Mouse (Mus musculus): ENCODE results near the gene Osbpl9. TPM values are rescaled to one million over a fixed set of nuclear protein-coding genes. Genes with fewer than 3 reads are reported as not detected.

Gene Osbpl9
- 10 to 100 TPM; 56.2 to 59.7 TPM for total RNA-seq (2021)
- long read RNA-seq, experiment 1, transcript Osbpl9-219 (24 exons, 2,903 nt): minor isoform, 5 of 35 reads
- long read RNA-seq, experiment 1, transcript Osbpl9-218 (23 exons, 2,408 nt): major isoform, 12 of 35 reads
- long read RNA-seq, experiment 1, partial matches to known transcripts: 7 of 35 reads
- long read RNA-seq, experiment 1, other reads (novel, unspliced or antisense): 7 of 35 reads
- long read RNA-seq, experiment 2, transcript Osbpl9-219 (24 exons, 2,903 nt): minor isoform, 7 of 54 reads
- long read RNA-seq, experiment 2, transcript Osbpl9-218 (23 exons, 2,408 nt): major isoform, 17 of 54 reads
- long read RNA-seq, experiment 2, partial matches to known transcripts: 4 of 54 reads
- long read RNA-seq, experiment 2, other reads (novel, unspliced or antisense): 16 of 54 reads

DNA sequence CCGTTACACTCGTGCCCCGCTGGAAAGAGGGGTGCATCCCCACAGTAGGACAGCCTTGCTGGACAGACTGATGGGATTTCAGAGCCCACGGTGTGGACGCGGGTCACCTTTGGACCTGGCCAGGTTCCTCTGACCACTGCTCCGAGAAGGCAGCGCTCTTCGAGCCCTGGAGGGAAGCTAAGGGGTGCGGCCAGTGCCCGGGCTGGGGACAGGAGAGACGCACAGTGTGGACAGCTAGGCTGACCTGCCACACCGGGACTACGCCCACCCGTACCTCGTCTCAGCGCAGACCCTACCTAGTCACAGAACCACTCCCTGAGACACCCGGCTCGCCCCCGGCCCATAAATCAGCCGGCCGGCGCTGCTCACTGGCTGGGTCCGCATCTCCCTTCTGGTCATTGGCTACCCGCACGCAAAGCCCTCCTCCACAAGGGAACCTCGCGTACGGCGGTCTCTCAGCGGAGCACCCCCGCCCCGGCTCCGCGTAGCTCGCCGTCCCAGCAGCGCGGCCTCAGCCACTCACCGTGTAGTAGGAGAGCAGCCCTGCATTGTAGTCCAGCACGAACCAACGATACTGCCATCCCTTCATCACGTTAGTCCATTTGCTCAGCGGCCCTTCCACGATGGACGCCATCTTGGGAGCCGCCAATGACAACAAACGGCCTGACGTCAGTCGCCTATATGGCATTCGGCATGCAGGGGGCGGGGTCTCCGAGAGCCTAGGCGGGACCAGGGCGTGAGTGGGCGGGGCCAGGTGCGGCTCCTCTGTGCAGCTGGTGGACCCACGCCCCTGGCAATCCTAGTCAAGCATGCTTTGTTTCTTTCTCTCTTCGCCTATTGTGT is at the start of gene Osbpl9:
Osbpl9 (minus strand) TSS at position 691 of the 843 bp plus-strand sequence.
- peak; percentile 97 to 98 for DNase-seq (ENCODE audit: low spot score in 2 of 2)

DNA sequence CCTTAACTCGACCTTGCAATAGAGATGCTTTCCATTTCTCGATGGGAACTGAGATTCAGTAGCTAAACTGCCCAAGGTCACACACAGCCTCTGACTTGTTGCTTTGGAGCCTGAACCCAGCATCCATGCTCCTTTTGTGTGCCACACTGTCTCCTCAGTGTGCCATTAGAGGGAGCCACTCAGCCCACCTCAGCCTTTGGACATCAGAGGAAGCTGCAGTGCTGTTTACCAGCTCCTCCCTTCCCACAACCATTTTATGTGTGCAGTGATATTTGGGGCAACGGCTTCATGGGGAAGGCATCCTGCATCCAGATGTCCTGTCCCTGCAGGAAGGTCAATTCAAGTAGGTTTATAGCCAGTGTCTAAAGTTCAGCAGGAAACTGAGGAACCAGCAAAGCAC is 49.5 kb upstream of the Osbpl9 start:
- DNase-seq (ENCODE audit: low spot score in 2 of 2): peak in 1 of 2 experiments; percentile 15

DNA sequence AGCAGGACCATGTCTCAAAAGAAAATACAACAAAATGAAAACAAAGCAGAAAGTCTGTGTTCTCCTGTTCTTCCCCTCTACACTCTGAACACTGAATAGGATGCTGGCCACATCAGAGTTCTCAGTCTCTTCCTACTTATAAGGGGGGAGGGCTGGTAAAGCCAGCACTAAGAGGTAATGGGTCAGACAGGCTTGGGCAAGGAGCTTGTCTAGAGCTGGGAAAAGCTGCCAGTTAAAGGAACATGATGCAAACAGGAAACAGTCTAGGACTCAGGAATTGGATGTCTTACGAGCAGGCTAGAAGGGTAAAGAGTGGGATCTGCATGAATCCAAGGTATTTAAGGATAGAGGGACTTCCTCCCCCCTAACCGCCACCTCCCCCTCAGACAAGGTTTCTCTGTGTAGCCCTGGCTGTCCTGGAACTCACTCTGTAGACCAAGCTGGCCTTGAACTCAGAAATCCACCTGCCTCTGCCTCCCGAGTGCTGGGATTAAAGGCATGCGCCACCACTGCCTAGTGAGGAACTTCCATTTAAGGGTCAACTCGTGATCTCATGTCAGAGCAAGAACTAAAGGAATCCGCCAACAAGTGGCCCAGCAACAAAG is 43.0 kb upstream of the Osbpl9 start:
- DNase-seq (ENCODE audit: low spot score in 2 of 2): no peak

DNA sequence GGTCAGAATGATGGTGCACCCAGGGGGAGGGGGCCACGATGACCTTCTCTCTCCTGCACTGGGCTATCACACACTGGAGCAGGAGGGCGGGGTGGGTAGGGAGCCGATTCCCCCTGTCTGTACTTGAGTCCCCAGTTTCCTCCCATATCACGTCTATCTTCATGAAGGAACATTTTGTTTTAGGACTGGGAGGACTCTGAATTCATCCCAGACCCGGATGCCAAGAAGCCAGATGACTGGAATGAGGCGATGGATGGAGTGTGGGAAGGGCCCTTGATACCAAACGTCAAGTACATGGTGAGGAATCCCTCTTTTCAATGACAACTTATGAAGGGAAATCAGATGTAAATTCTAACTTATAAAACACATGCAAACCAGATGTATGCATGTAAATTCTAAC is 42.4 kb upstream of the Osbpl9 start:
- no peak for DNase-seq (ENCODE audit: low spot score in 2 of 2)

DNA sequence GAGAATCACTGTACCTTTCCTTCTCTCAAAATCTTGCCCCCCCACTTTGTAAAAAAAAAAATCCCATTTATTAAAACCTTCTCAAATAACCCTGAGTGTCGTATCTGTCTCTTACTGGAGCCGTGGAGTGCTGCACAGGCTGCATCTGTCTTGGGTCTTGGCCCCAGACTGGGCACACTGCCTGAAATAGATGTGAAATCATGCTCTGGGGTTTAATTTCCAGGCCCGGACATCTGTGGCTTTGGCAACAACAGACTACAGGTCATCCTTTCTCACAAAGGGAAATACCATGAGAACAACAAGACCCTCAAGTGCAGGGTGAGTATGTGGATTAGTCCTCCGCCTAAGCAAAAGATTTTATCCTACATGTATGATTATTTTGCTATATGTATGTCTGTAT is 39.9 kb upstream of the Osbpl9 start:
- DNase-seq (ENCODE audit: low spot score in 2 of 2): no peak

DNA sequence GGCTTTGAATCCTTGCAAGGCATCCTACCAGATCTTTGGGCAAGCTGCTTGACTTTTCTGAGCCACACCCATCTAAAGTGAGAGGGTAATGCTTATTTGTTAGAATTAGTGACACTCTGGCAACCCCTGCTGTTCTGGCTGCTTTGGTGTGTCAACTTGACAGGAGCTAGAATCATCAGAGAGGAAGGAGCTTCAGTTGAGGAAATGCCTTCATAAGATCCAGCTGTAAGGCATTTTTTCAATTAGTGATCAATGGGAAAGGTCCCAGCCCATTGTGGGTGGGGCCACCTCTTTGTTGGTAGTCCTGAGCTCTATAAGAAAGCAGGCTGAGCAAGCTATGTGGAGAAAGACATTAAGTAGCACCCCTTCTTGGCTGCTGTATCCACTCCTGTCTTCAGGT is 39.1 kb upstream of the Osbpl9 start:
- DNase-seq (ENCODE audit: low spot score in 2 of 2): no peak

DNA sequence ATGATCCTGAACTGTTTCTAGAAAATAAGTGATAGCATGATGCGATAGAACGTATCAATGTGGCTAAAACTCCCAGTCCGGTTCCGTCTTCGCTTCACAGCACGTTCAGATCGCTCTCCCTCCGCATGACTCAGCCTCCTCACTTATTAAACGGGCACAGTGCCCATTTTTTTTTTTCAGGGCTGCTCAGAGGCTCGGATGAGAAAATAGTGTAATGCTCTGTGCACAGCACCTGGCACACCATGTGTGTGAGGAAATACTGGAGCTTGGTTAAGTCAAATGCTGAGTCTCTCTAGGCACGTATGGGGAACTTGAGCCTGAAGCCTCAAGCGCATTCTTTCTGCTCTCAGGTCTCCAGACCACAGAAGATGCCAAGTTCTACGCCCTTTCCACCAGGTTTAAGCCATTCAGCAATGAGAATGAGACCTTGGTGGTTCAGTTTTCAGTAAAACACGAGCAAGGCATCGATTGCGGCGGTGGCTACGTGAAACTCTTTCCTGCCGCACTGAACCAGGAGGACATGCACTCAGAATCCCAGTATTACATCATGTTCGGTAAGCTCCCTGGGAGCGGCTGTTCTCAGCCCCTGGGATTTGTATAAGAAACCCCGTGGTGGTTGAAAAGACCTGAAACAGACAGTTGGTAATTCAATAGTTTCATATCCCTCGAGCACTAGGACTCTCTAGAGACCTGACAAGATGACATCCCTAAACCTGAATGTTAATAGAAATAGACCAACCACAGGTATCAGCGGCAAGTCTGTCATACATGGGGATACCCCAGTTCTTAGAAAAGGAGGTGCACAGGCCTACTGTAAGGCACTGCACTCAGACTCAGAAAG is 36.6 kb upstream of the Osbpl9 start:
- DNase-seq (ENCODE audit: low spot score in 2 of 2): peak; percentile 24 to 48

DNA sequence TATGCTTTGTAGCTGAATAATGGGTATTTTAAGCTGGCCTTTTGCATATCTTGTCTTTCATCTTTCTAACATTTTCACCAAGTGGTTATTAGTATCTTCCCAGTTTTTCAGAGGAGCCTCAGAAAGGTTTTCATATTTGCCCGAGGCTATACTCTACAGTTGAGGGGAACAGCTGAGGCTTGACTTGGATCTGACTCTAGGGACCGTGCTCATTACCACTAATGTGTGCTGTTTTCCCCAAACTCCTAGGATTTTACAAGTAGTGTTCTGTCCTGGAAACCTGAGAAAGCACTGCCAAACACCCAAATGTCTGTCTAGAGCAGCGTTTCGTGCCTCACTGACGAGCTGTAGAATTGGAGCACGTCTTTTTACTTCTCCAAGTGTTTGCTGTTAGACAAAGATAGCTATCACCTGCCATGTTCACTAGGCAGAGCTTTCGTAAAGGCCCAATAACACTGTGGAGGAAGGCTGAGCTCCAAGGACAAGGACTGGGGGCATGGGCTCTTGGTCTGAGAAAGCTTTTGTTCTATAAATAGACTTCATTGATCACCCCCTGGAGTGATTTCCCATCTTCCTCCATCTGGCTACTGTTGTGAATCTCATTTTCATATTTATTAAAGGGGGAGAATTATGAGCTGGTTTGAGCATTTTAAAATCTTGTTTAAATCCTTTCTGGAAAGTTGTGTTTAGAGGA is 34.3 kb upstream of the Osbpl9 start:
- DNase-seq (ENCODE audit: low spot score in 2 of 2): no peak

DNA sequence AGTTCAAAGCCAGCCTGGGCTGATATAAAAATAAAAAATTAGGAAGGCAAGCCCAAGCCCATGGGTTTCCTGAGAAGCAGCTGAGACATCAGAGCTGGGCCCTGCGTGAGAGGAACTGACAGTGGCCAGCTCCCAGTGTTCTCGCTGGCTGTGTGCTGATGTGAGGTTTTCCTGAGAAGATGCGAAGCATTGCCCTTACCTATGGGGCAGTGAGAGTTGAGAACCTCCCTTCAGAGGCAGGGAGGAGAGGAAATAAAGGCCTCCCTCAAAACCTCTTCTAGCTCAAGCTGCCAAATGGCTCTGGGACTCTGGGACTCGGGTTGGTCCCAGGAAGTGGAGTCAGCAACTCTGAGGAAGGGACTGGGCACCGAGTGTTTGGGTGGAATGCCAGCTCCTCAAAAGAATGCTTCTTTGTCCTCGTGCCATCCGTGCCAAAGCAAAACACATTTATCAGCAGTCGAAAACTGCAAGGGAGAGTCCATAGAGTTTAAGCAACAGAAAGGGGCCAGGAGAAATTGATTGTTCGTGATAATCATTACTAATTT is 32.8 kb upstream of the Osbpl9 start:
- peak in 1 of 2 experiments; percentile 44 for DNase-seq (ENCODE audit: low spot score in 2 of 2)

DNA sequence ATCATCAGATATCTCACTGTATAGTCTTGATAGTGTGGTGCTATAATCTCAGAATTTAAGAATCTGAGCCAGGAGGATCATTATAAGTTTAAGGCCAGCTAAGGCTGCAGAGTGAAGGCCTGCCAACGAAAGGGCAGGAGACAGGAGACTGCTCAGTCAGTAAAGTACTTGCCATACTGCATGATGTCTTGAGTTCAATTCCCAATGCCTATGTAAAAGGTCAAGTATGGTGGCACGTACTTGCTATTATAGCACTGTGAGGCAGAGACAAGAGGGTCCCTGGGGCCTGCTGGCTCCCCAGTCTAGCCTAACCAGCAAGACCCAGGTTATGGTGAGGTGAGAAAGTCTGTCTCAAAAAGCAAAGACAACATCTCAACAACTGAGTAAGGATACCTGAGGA is 32.1 kb upstream of the Osbpl9 start, which contains the start of gene Calr4:
Calr4 (plus strand) TSS at position 301 of the 400 bp plus-strand sequence.
- no peak for DNase-seq (ENCODE audit: low spot score in 2 of 2)

DNA sequence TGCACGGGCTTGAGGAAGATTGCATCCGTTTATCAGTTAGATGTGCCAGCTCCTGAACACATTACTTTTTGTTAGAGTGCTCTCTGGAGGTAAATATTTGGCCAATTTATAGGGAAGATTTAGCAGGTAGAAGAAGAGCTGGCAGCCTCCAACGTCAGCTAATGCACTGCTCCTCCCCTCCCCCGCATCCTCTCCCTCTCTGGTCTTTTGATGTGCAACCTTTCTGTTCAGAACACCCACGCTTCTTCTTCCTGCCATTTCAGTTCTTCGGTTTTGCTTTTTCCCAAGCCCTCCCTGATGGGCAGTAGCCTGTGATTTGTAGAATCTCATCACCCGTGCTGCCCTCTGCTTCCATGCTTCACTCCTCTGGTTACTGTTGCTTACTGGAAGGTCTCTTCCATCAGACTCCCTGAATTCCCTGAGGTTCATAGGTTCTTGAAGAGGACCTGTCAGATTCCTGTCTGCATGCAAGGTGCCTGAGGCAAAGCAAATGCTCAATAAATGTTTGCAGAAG is 27.8 kb upstream of the Osbpl9 start:
- DNase-seq (ENCODE audit: low spot score in 2 of 2): no peak

DNA sequence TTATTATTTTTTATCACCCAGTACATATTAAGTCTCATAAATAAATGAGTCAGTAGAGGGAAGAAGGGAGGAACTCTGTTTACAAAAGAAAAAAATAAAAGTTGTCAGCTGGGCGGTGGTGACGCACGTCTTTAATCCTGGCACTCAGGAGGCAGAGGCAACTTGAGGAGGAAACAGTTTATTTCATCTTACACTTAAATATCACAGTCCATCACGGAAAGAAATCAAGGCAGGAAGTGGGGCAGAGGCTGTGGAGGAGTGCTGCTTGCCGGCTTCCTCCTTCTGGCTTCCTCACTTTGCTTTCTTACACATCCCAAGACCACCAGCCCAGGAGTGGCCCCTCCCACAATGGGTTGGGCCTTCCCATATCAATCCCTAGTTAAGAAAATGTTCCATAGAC is 24.0 kb upstream of the Osbpl9 start:
- DNase-seq (ENCODE audit: low spot score in 2 of 2): no peak

DNA sequence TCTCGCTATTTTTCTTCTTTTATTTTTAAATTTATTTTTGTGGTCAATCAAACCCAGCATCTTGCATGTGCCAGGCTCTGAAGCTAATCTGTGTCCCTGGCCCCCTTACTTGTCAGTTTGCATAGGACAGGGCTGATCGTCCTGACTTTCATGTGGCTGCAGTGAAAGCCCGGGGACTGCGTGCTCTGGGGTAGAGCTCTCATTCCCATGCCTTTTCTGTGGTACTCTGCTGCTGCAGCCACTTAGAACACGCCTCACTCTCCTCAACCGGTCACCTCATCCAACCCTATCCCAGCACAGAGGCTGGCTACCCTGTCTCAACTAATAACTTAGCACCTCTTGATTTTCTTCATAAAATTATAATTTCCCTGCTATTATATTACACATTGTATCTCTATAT is 23.5 kb upstream of the Osbpl9 start:
- DNase-seq (ENCODE audit: low spot score in 2 of 2): no peak

DNA sequence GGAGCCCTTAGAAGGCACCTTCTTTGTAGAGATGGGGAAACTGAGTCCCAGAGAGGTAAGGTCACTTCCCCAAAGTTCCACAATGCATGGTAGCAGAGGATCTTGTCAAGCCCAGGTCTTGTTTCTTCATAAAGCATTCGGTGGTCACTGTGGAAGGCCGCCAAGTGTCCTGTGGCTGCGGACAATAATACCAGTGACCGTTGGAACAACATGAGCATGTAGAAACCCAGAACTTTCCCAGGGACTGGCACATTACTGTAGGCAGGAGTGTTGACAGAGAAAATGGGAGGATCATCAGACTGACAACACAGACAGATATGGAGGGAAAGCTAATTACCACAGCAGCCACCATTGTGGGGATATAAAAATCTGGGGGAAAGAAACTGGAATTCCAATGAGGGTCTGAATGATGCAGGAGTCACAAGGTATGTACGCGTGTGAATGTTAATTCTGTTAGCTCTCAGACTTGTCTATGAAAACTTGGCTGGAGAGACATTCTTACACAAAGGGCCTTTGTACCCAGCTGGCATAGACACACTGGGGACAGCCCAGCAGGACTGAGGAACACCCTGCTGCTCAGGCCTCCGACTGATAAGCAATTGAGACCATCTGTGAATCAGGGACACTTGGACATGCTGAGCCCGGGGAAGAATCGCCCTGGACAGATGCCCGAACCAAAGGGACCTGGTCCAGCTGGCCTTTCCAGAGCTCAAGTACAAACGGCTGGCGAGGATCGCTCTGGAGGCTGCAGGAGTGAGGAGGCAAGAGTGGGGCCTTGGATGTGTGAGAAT is 22.9 kb upstream of the Osbpl9 start:
- peak; percentile 83 to 95 for DNase-seq (ENCODE audit: low spot score in 2 of 2)

DNA sequence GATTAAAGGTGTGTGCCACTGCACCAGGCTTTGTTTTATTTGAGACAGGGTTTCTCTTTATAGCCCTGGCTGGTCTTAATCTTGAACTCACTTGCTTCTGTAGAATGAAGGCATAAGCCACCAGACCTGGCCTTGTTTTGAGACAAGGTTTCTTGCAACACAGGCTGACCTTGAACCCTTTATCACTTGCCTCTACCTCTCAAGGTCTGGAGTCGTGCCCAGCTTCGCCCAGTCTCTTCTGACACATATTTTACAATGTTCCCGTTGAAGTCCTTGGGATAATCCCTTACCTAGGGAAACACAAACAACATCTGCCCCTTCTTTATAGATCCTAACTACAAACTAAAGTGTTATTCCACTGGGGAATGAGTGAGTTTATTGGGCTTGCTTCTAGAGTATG is 19.9 kb upstream of the Osbpl9 start:
- no peak for DNase-seq (ENCODE audit: low spot score in 2 of 2)

DNA sequence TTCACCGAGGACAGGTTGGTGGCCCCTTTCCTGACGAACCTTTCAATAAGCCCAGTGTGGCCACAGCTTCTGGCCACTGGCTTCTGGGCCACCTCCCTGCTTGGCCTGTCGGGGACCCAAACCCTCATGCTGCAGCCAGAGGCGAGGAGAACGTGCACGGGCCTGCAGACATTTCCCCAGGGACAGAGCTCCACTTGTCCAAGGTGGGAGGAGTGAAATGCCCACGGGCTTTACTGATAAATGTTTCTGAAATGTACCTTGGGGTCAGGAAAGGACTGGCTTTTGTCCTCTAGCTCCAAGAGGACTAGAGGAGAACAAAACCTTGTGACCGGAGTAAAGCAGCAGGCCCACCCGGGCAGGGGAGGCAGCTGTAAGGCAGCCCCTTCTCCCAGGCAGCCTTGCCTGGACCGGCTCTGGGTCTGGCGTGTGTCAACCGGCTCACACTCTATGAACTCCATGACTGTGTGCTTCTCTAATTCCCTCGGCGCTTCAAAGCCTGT is 18.4 kb upstream of the Osbpl9 start:
- DNase-seq (ENCODE audit: low spot score in 2 of 2): no peak

DNA sequence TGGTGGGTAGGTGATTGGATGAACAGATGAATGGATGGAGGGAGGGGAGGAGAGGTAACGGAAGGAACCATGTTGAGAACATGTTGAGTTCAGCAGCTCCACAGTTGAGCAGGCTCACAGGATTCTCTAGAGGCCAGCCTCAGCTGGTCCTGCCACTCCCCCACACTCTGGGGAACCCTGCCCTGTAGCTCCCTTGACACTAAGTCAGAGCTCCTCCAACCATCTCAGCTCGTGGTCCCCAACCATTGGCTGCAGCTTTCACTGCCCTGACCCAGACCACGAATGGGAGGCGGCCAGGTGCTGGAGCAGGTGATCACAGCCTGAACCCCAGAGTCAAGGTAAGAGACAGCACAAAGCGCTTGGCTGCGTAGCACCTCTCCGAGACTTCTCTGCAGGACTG is 15.9 kb upstream of the Osbpl9 start:
- no peak for DNase-seq (ENCODE audit: low spot score in 2 of 2)

DNA sequence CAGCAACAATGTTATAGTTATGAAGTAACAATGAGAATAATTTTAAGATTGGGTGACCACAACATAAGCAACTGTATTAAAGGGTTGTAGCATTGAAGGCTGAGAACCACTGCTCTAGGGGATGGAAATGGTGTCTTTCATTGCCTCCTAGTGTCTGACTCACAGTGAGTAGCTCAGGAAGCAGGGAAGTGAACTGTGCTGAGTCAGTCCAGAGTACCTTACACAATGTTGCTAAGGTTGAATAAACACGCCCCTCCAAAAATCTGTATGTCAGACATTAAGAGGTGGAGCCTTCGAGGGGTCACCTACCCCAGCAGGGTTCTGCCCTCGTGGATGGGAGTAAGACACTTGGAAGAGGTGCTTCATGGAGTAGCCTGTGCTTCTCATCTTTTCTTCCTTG is 11.9 kb upstream of the Osbpl9 start:
- DNase-seq (ENCODE audit: low spot score in 2 of 2): no peak

DNA sequence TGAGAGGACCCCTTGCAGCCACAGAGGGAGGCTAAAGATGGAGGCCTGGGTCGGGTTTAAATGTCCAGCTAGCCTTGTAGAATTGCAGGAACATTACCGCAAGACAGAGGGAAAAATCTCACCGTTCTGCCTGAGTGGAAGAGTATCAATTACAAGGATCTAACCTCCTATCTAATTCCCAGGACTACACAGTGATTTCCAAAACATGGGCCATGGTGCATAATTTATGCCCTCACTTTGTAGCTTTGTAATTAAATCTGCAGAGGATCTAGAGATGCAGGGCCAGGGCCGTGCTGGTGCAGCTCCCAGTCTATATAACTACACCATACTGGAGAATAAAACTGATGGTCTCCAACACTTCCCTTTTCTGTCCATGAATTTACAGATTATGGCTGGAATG is 8.8 kb upstream of the Osbpl9 start:
- no peak for DNase-seq (ENCODE audit: low spot score in 2 of 2)

Data from layer of hippocampus, postnatal 14 days (tissue).